Mouse (Mus musculus) cerebellum, adult 2 months (tissue): ENCODE measurements around the gene Plekhm3.

Experiments used
- CTCF ChIP-seq: fragments of 200-500 bp; IDR thresholded peaks from 2 replicates; pipeline ENCODE4 v1.5.1; 2011; ENCODE audit warnings: low read depth, mild to moderate bottlenecking, control low read depth, low read length, moderate library complexity, borderline replicate concordance; ENCODE audit not compliant: insufficient read depth
- POLR2A ChIP-seq: fragments of 200-500 bp; IDR thresholded peaks from 2 replicates; pipeline ENCODE4 v1.6.1; 2011; ENCODE audit warnings: low read length, control low read depth, borderline replicate concordance; ENCODE audit not compliant: insufficient read depth

DNA sequence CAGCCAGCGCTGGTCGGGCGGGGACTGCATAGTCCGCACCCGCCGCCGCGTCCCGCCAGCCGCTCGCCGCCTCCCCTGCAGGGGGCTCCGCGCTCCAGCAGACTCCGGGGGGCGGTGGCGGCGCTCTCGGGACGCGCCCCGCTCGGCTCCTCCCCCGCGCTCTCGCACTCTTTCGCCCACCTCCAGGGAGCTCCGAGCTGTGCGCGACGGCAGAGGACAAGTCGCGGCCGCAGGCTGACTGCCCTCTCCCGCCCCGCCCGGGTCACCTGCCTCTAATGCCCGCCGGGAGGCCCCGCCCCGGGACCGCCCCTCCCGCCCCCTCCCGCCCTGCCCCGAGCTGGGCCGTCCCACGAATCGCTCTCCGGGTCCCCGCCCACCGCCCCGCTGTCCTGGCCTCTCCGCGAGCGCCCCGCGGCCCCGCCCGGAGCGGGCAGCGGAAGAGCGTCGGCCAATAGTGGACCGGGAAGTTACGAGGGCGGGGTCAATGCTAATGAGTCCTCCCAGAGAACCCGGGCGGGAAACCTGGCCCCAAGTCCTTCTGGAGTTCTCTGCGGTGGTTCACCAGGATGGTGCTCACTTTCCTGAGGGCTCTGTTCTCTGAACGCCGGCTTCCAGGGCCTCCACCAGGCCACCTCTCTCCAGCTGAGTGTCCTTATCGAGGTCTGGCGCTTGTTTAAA lies 219.0 kb downstream of the Plekhm3 start, which contains the start of gene Fzd5:
- TF ChIP-seq POLR2A (0 out of 2 replicates have a peak, but pooled peaks have one; percentile 26), CTCF (no peak)
